Mouse (Mus musculus) brain, adult 2 months (tissue): ENCODE measurements around the gene Acrbp.

Experiments used
- DNase-seq: peaks from one replicate; pipeline ENCODE4 v3.0.0; 2011; ENCODE audit warnings: low read depth, low spot score

The Acrbp gene

DNA sequence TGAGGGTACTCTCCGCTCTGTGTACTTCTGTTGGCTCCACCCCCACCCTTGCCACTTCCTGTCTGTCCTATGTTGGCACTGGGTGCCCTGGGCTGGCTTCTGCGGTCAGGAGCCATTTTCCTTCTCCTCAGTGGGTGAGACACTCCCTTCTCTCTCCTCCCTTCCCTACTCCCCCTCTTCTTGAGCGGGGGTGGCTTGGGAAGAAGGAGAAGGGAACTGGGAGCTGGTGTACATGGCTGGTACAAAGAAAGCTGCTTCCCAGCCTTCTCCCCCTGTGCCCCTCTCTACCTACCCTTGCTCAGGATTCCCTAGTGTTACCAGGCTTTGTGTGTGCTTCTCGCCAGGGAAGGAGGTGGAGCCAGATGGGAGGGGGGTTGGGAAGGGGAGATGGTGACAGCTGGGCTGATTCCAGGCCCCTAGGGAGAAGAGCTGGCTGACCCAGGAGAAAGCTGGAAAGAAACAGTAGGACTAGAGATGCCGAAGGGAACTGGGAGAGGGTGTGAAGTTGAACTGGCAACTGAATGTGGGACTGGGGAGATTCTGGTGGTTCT, 50.0 kb downstream of the Acrbp start:
- DNase-seq, result peak; percentile 63

DNA sequence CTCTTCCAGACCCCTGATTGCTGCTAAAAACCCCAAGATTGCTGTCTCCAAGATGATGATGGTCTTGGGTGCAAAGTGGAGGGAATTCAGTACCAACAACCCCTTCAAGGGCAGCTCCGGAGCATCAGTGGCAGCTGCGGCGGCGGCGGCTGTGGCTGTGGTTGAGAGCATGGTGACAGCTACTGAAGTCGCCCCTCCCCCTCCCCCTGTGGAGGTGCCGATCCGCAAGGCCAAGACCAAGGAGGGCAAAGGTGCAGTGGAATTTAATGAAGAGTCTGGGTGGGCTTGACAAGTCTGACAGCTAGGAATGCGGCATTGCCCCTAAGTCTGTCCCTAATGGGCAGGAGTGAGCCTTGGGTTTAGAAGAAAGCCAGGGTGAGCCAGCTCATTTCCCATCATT, 52.0 kb downstream of the Acrbp start:
- DNase-seq, result no peak

GRCm38 (mm10) chr6:125104223-125104622, 54.7 kb downstream of the Acrbp start:
- no peak for DNase-seq

DNA sequence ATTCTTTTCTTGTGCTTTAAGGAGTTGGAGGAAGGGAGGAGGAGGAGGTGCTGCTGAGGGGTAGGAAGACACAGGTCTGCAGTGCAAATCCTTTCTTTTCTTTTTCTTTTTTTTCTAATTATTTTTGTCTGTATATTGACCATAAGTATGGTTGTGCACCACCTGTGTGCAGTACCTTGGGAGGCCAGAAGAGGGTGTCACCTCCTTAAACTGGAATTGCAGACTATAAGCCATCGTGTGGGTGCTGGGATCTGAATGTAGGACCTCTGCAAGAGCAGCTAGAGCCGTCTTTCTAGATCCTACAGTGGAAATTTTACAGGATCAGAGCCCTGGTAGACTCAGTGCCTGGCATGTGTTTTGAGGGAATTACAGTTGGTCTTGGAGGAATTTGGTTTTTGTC, 58.2 kb downstream of the Acrbp start:
- no peak for DNase-seq

DNA sequence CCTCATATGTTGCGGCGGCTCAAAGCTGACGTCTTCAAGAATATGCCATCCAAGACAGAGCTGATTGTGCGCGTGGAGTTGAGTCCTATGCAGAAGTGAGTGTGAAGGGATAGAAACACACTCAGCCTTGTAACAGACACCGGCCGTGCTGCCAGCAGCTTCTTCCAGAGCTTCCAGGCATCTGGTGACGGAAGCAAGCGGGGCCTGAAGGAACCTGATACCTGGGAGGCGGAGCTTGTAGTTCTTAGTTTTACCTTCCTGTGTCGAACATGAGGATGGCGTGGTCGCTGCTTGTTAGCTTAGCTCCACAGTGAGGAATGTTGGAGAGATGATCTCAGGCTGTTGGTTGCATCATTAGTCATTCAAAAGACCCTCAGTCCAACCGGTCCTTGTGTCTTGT, 59.9 kb downstream of the Acrbp start:
- no peak for DNase-seq

DNA sequence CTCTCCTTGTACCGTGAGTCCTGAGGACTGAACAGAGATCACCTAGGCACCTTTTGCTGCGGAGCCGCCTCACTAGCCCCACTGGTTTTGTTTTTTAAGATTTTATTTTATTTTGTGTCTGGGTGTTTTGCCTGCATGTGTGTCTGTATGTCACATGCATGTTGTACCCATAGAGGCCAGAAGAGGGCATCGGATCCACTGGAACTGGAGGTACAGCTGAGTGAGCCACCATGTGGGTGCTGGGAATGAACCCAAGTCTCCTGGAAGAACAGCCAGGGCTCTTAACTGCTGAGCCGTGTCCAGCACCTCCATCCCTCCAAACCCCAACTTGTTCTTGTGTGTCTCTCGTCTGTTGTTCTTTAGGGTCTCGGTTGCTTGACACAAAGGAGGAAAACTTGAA, 61.4 kb downstream of the Acrbp start:
- peak; percentile 74 for DNase-seq

- no peak for DNase-seq
Observed at GRCm38 (mm10) chr6:125112553-125112952, 63.1 kb downstream of the Acrbp start.
